Mouse (Mus musculus) bone marrow macrophage, adult 2 months (primary cell): ENCODE results near the gene Agfg2.

Experiments used
- CTCF ChIP-seq: IDR thresholded peaks from 2 replicates; pipeline ENCODE4 v1.5.1; 2012; ENCODE audit warnings: low read depth, mild to moderate bottlenecking, low read length, moderate library complexity
- POLR2A ChIP-seq: IDR thresholded peaks from 2 replicates; pipeline ENCODE4 v1.6.1; 2012; ENCODE audit warnings: mild to moderate bottlenecking, low read depth, low read length, borderline replicate concordance

GRCm38 (mm10) chr5:137644484-137644883 is 40.0 kb downstream of the Agfg2 start:
- no peak for TF ChIP-seq CTCF
- no peak for TF ChIP-seq POLR2A
